Mouse (Mus musculus) liver, embryonic 13.5 days (tissue): Measurements from ENCODE around the gene Nkiras2. TPM values are rescaled to one million over a fixed set of nuclear protein-coding genes. Genes with fewer than 3 reads are reported as not detected.
"Not testable (repeated sequence)": the region's sequence is repeated elsewhere in the genome, so short reads cannot be mapped to it uniquely, and the experiment has no call there.

Source experiments
- ATAC-seq: fragments of 200-750 bp; cut with Nextera tagmentation; 2 replicates; pipeline ENCODE4 v1.8.0; 2017; ENCODE audit warnings: low read depth, mild to moderate bottlenecking, moderate number of reproducible peaks, moderate library complexity
- DNase-seq: peaks from one replicate; pipeline ENCODE4 v3.0.0; 2022
- H3K27ac ChIP-seq: fragments of 300-500 bp; sonication (generic); 2 replicates; pipeline ENCODE4 v1.5.1; 2015; ENCODE audit warnings: moderate library complexity, mild to moderate bottlenecking, inconsistent platforms
- H3K27me3 ChIP-seq: fragments of 300-500 bp; sonication (generic); 2 replicates; pipeline ENCODE4 v1.6.1; 2015; ENCODE audit warnings: mild to moderate bottlenecking, inconsistent platforms
- H3K36me3 ChIP-seq: fragments of 300-500 bp; sonication (generic); 2 replicates; pipeline ENCODE4 v1.6.1; 2015; ENCODE audit warnings: mild to moderate bottlenecking, inconsistent platforms
- H3K4me1 ChIP-seq: fragments of 300-500 bp; sonication (generic); replicated peaks from 2 replicates; pipeline ENCODE4 v1.6.1; 2015; ENCODE audit warnings: inconsistent platforms
- H3K4me2 ChIP-seq: fragments of 300-500 bp; sonication (generic); 2 replicates; pipeline ENCODE4 v1.6.1; 2015; ENCODE audit warnings: inconsistent platforms, mild to moderate bottlenecking, moderate library complexity
- H3K4me3 ChIP-seq: fragments of 300-500 bp; sonication (generic); replicated peaks from 2 replicates; pipeline ENCODE4 v1.5.1; 2015; ENCODE audit warnings: mild to moderate bottlenecking, inconsistent platforms
- H3K9ac ChIP-seq: fragments of 300-500 bp; sonication (generic); 2 replicates; pipeline ENCODE4 v1.6.1; 2015; ENCODE audit warnings: mild to moderate bottlenecking, inconsistent platforms
- H3K9me3 ChIP-seq: fragments of 300-500 bp; sonication (generic); replicated peaks from 2 replicates; pipeline ENCODE4 v1.6.1; 2016; ENCODE audit warnings: inconsistent platforms
- WGBS: fragments of 180-500 bp; shearing (Covaris S2); methylation state at CpG from one replicate; pipeline ENCODE4 v1.1.7; 2015; ENCODE audit not compliant: insufficient replicate concordance; 5-methylcytosine and 5-hydroxymethylcytosine counted together
- polyA plus RNA-seq: library from polyadenylated mRNA; unstranded; fragments of >200 nt; fragmentation: Nextera tagmentation; extraction: Ambion mirVana; gene quantifications from 2 replicates; pipeline ENCODE4 v1.2.1, GENCODE M21; 2015

Gene Nkiras2
- polyA plus RNA-seq, 1 experiment from 2014 or later, result 19.9 TPM

DNA sequence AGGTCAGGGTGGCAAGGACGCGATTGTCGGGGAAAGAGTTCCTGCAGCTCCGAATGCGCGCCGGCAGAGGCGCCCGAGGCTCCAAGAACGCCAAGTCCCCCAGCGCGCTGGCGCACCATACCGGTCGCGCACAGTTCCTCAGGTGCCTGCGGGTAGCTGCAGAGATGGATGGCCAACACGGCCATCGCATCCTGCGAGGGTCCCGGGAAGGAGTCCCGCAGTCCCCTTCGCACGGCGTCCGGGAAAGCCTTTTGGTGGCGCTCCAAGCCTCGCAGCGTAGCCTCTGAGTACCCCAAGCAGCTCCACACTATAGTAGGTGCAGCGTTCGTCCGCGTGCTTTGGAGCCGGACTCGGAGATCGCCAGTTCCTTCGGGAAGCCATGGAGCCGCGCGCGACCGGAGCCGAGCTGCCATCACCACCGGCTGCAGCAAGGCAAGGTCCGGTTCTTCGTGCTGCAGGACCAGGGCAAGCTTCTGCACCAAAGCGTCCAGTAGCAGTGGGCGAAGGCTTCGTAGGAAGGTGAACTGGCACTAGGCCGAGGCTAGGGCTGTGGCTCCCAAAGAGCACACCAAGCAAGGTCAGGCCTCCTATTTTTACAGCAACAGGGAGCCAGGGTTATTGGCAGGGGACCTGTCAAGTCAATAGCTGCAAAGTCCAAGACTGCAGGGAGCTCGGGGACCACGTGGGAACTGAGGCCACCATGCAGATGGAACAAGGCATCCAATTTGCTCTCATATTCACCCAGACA is 21.3 kb downstream of the Nkiras2 start:
- no peak for ATAC-seq

DNA sequence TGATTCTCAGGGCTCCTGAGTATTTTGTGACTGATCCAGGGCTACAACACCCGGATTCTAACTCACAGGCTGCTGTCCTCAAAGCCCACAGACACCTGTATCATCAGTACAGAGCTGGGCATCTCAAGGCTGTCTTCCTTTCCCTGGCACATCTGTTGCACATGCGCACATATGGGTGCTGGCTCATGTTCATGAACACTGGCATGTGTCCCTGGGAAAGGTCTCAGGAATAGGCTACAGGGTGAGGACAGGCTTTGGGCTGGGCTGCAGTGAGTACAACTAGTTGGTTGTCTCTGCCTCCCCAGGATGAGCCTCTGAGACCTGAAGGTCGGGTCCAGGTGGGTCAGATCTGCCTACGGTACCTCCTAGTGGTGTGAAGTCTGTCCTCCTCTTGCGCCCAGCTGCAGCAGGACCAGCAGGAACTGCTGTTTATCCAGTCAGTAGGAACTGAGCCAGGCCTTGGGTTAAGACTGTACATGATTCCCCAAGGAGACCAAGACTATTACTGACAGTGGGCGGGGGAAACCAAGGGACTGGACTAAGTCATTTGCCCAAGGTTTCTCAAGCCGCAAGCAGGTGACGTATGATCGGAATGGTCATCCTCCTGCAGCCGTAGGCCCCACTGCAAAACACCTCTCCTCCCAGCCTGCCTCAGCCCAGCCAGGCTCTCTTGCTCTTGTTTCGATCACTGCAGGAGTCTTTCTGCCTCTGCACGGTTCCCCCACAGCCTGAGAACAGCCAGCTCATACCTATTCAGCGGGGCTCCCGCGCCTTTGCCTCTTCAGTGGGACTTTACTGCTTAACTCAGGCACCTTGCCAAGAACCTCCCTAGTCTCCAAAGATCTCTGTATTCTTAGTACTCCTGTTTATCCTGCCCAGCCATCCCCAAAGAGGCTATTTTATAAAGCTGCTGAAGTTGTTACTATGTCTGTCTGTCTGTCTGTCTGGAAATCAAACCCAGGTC is 24.9 kb downstream of the Nkiras2 start:
- no peak overlapping the region for H3K9ac ChIP-seq
- peaks cover 52% of the 10 kb centered on the region for H3K27me3 ChIP-seq

More for the DNA sequence above, 21.3 kb downstream of the Nkiras2 start:
- Histone ChIP-seq H3K9me3 (no peaks in the 10 kb centered on the region), H3K4me3 (peak overlapping the region; percentile 18; the same call in 1 of the 2 replicates), H3K9ac (no peak overlapping the region), H3K27me3 (peaks cover 59% of the 10 kb centered on the region), H3K36me3 (no peaks in the 10 kb centered on the region), H3K27ac (no peak overlapping the region), H3K4me2 (peak overlapping the region; percentile 56), H3K4me1 (peaks cover 7% of the 10 kb centered on the region; the same call in 1 of the 2 replicates)
- 7% methylated on average over 52 of the region's 52 CpGs for WGBS
- no peak for DNase-seq

DNA sequence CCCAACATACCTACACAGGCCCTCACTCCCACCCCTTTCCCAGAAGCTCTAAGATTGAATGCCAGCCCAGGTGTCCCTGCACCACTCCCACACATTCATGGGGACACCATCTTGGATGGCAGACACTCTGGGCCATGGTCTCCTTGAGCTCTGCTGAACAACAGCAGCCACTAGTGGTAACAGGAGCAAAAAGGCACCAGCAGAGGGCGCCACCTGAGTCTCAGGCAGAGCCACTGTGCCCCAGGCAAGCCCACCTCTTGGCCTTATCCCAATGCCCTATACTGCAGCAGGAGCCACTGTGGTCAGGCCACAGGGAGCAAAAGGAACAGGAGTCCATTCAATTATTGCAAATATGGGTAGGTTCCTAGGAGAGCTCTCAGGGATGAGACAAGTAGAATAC is 27.2 kb downstream of the Nkiras2 start:
- ATAC-seq (no peak), DNase-seq (peak; percentile 45)
- Histone ChIP-seq H3K4me1 (no peaks in the 10 kb centered on the region), H3K4me2 (no peak overlapping the region), H3K27ac (no peak overlapping the region), H3K27me3 (peaks cover 50% of the 10 kb centered on the region), H3K9me3 (no peaks in the 10 kb centered on the region), H3K9ac (no peak overlapping the region), H3K36me3 (no peaks in the 10 kb centered on the region), H3K4me3 (no peak overlapping the region)
- WGBS, result 0% methylated on average over 1 of the region's 1 CpGs

More for the DNA sequence above, 24.9 kb downstream of the Nkiras2 start:
- Histone ChIP-seq H3K9me3 (no peaks in the 10 kb centered on the region), H3K4me1 (peaks cover 7% of the 10 kb centered on the region; the same call in 1 of the 2 replicates), H3K27ac (no peak overlapping the region), H3K36me3 (no peaks in the 10 kb centered on the region), H3K4me3 (no peak overlapping the region), H3K4me2 (no peak overlapping the region)
- ATAC-seq (no peak), DNase-seq (no peak)
- 65% methylated on average over 15 of the region's 15 CpGs for WGBS

DNA sequence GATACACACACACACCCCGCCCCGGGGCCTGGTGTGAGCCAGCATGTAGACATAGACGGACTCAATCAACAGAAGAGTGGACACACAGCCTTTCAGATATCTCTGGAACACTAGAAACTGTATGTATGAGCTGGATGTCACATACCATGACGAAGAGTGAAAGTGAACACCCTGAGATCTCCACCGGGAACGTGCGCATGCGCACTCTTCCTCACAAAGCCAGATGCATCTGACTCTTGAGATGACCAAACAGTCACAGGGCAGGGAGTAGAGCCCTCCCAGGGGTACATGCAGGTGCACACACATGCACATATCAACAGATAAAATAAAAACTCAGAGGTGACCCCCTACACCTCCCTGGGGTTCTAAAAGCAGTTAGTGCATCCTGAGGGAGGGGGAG is 29.4 kb downstream of the Nkiras2 start:
- no peak overlapping the region for H3K9ac ChIP-seq
- no peak overlapping the region for H3K4me2 ChIP-seq
- H3K27me3 ChIP-seq, result peaks cover 51% of the 10 kb centered on the region
- H3K4me1 ChIP-seq, result no peaks in the 10 kb centered on the region
- no peak overlapping the region for H3K27ac ChIP-seq
- ATAC-seq, result no peak
- H3K36me3 ChIP-seq, result no peaks in the 10 kb centered on the region
- H3K9me3 ChIP-seq, result no peaks in the 10 kb centered on the region
- WGBS, result 80% methylated on average over 8 of the region's 8 CpGs
- no peak for DNase-seq
- no peak overlapping the region for H3K4me3 ChIP-seq

DNA sequence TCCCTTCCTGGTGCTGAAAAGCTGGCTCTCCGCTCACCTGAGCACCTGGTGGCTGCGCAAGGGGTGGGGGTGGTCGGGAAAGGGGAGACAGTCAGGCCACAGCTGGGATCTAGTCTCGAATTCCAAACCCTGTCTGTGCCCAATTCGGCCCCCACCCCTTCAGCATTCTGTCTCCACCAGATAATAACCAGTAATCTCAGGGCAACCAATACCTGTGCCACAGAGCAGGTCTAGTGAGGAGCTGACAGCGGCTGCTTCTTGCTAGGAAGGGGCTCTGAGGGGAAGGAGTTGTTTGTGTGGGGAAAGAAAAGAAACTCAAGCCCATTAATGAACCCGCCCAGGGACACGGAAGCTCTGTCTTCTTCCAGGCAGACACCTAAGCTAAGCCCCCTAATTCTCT is 32.2 kb downstream of the Nkiras2 start:
- no peak overlapping the region for H3K27ac ChIP-seq
- no peak for ATAC-seq
- H3K36me3 ChIP-seq, result no peaks in the 10 kb centered on the region
- H3K4me1 ChIP-seq, result peaks cover 2% of the 10 kb centered on the region; the same call in 1 of the 2 replicates
- WGBS, result 10% methylated on average over 8 of the region's 8 CpGs
- peaks cover 40% of the 10 kb centered on the region for H3K27me3 ChIP-seq
- no peak overlapping the region for H3K9ac ChIP-seq
- H3K4me2 ChIP-seq, result no peak overlapping the region
- H3K9me3 ChIP-seq, result no peaks in the 10 kb centered on the region
- no peak for DNase-seq
- no peak overlapping the region for H3K4me3 ChIP-seq

GRCm38 (mm10) chr11:100651748-100652147 is 32.7 kb downstream of the Nkiras2 start:
- 24% methylated on average over 3 of the region's 3 CpGs for WGBS
- no peak overlapping the region for H3K9ac ChIP-seq
- peaks cover 8% of the 10 kb centered on the region; the same call in 1 of the 2 replicates for H3K4me1 ChIP-seq
- ATAC-seq, result no peak
- H3K27me3 ChIP-seq, result peaks cover 40% of the 10 kb centered on the region
- H3K9me3 ChIP-seq, result no peaks in the 10 kb centered on the region
- no peak for DNase-seq
- H3K36me3 ChIP-seq, result no peaks in the 10 kb centered on the region
- H3K27ac ChIP-seq, result no peak overlapping the region
- H3K4me3 ChIP-seq, result no peak overlapping the region
- no peak overlapping the region for H3K4me2 ChIP-seq

GRCm38 (mm10) chr11:100655589-100655988 is 36.5 kb downstream of the Nkiras2 start:
- H3K9ac ChIP-seq, H3K27ac ChIP-seq, H3K4me2 ChIP-seq, H3K36me3 ChIP-seq, DNase-seq, ATAC-seq, H3K4me3 ChIP-seq, H3K9me3 ChIP-seq: not testable (repeated sequence)
- 40% methylated on average over 3 of the region's 3 CpGs for WGBS
- H3K27me3 ChIP-seq, result peaks cover 18% of the 10 kb centered on the region
- peaks cover 13% of the 10 kb centered on the region for H3K4me1 ChIP-seq

- ATAC-seq, result no peak
- no peak for DNase-seq
- Histone ChIP-seq H3K4me1 (peaks cover 13% of the 10 kb centered on the region), H3K9me3 (no peaks in the 10 kb centered on the region), H3K27ac (no peak overlapping the region), H3K4me2 (no peak overlapping the region), H3K9ac (no peak overlapping the region), H3K36me3 (no peaks in the 10 kb centered on the region), H3K27me3 (peaks cover 10% of the 10 kb centered on the region), H3K4me3 (no peak overlapping the region)
- WGBS, result 26% methylated on average over 6 of the region's 6 CpGs
Measured at GRCm38 (mm10) chr11:100656458-100656857, 37.4 kb downstream of the Nkiras2 start.

- Histone ChIP-seq H3K27ac (no peak overlapping the region), H3K27me3 (peaks cover 3% of the 10 kb centered on the region; the same call in 1 of the 2 replicates), H3K36me3 (no peaks in the 10 kb centered on the region), H3K4me2 (no peak overlapping the region), H3K4me1 (peaks cover 13% of the 10 kb centered on the region), H3K4me3 (no peak overlapping the region), H3K9ac (no peak overlapping the region), H3K9me3 (no peaks in the 10 kb centered on the region)
- DNase-seq (no peak), ATAC-seq (no peak)
- 66% methylated on average over 10 of the region's 10 CpGs for WGBS
Measured at GRCm38 (mm10) chr11:100659806-100660205, 40.8 kb downstream of the Nkiras2 start.

DNA sequence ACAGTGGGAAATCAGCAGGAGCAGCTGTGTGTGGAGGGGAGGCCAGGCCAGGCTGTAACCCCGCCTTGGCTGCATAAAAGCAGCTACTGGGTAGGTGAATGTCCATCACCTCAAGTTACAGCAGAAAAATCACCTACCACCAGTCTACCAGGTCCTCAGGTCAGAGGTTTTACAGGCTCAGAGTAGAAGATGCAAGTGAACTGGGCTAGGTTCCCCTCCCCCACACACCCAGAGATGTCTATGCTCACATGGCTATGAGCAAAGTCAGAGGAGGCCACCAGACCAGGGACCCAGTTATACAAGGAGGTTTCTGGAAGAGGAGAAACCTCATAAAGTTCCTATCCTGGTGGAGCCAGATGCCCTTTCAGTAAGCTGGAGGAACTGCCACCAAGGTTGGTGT is 52.0 kb downstream of the Nkiras2 start:
- Histone ChIP-seq H3K36me3 (no peaks in the 10 kb centered on the region), H3K27ac (no peak overlapping the region), H3K4me2 (no peak overlapping the region), H3K27me3 (peaks cover 44% of the 10 kb centered on the region), H3K9ac (no peak overlapping the region), H3K9me3 (no peaks in the 10 kb centered on the region), H3K4me3 (no peak overlapping the region), H3K4me1 (no peaks in the 10 kb centered on the region)
- WGBS, result 38% methylated on average over 1 of the region's 1 CpGs
- DNase-seq (no peak), ATAC-seq (no peak)

GRCm38 (mm10) chr11:100671956-100672355 is 52.9 kb downstream of the Nkiras2 start:
- no peaks in the 10 kb centered on the region for H3K36me3 ChIP-seq
- no peak overlapping the region for H3K27ac ChIP-seq
- no peaks in the 10 kb centered on the region for H3K9me3 ChIP-seq
- DNase-seq (no peak), ATAC-seq (no peak)
- H3K4me1 ChIP-seq, result no peaks in the 10 kb centered on the region
- no peak overlapping the region for H3K4me2 ChIP-seq
- H3K4me3 ChIP-seq, result no peak overlapping the region
- H3K27me3 ChIP-seq, result peaks cover 44% of the 10 kb centered on the region
- H3K9ac ChIP-seq, result no peak overlapping the region
- 27% methylated on average over 2 of the region's 2 CpGs for WGBS
